Mouse (Mus musculus) small intestine, adult 2 months (tissue): Measurements from ENCODE around the gene Igflr1. TPM values are rescaled to one million over a fixed set of nuclear protein-coding genes. Genes with fewer than 3 reads are reported as not detected.
A peak's percentile ranks its signal among the peaks of the same experiment; 100 is the strongest.

ENCODE experiments used
- H3K27ac ChIP-seq: fragments of 200-500 bp; 2 replicates; pipeline ENCODE4 v1.5.1; 2012; ENCODE audit warnings: low read depth, low read length, control low read depth, inconsistent platforms; ENCODE audit not compliant: insufficient read depth
- H3K27me3 ChIP-seq: fragments of 200-500 bp; 2 replicates; pipeline ENCODE4 v1.6.1; 2012; ENCODE audit warnings: mild to moderate bottlenecking, moderate library complexity, low read length, inconsistent platforms; ENCODE audit not compliant: control insufficient read depth, insufficient read depth
- H3K36me3 ChIP-seq: fragments of 200-500 bp; 2 replicates; pipeline ENCODE4 v1.6.1; 2012; ENCODE audit warnings: mild to moderate bottlenecking, low read length, control low read depth, inconsistent platforms; ENCODE audit not compliant: control insufficient read depth, insufficient read depth
- H3K4me1 ChIP-seq: fragments of 200-500 bp; 2 replicates; pipeline ENCODE4 v1.6.1; 2012; ENCODE audit warnings: low read length, inconsistent platforms, mixed read lengths; ENCODE audit not compliant: control insufficient read depth, insufficient read depth, insufficient read length
- H3K4me3 ChIP-seq: fragments of 200-500 bp; 2 replicates; pipeline ENCODE4 v1.5.1; 2012; ENCODE audit warnings: low read depth, mild to moderate bottlenecking, control low read depth, inconsistent platforms, low read length, moderate library complexity
- CTCF ChIP-seq: fragments of 200-500 bp; IDR thresholded peaks from 2 replicates; pipeline ENCODE4 v1.5.1; 2012; ENCODE audit warnings: low read depth, mild to moderate bottlenecking, control low read depth, inconsistent platforms, low read length, moderate library complexity, mixed read lengths; ENCODE audit not compliant: insufficient replicate concordance, insufficient read length; ENCODE audit errors: extremely low read depth
- POLR2A ChIP-seq: fragments of 200-500 bp; IDR thresholded peaks from 2 replicates; pipeline ENCODE4 v1.6.1; 2012; ENCODE audit warnings: low read depth, mild to moderate bottlenecking, control low read depth, inconsistent platforms, low read length, moderate library complexity
- WGBS: fragments of 180-500 bp; shearing (Covaris S2); methylation state at CpG from one replicate; pipeline ENCODE4 v1.1.7; 2018; 5-methylcytosine and 5-hydroxymethylcytosine counted together
- polyA plus RNA-seq: library from polyadenylated mRNA; depleted of rRNA; stranded (reverse); fragments of >200 nt; gene quantifications from 2 replicates; pipeline ENCODE4 v1.2.3, GENCODE M21; 2012

The Igflr1 gene
- polyA plus RNA-seq, 1 experiment = 11.4 TPM

DNA sequence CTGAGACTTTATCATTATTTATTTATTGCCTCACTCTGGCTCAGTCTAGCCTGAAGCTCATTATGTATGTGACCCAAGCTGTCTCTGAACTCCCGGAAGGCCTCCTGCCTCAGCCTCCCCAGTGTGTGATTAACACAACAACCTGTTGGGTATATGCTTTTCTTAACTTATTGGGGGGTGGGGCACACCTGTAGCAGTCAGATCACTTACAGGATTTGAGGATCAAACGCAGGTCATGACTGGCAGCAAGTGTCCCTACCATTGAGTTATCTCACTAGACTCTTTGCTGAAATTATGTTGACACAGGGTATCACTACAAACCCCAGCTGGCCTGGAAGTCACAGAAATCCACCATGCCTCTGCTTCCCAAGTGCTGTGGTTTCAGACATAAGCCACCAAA, 4.9 kb upstream of the Igflr1 start:
- H3K27me3 ChIP-seq = no peaks in the 10 kb centered on the region
- no peak for TF ChIP-seq CTCF
- TF ChIP-seq POLR2A = no peak
- peaks cover 9% of the 10 kb centered on the region; the same call in 1 of the 2 replicates for H3K4me1 ChIP-seq
- no peak overlapping the region for H3K27ac ChIP-seq
- H3K4me3 ChIP-seq = no peak overlapping the region
- WGBS = 43% methylated on average over 2 of the region's 2 CpGs
- H3K36me3 ChIP-seq = peaks cover 22% of the 10 kb centered on the region

DNA sequence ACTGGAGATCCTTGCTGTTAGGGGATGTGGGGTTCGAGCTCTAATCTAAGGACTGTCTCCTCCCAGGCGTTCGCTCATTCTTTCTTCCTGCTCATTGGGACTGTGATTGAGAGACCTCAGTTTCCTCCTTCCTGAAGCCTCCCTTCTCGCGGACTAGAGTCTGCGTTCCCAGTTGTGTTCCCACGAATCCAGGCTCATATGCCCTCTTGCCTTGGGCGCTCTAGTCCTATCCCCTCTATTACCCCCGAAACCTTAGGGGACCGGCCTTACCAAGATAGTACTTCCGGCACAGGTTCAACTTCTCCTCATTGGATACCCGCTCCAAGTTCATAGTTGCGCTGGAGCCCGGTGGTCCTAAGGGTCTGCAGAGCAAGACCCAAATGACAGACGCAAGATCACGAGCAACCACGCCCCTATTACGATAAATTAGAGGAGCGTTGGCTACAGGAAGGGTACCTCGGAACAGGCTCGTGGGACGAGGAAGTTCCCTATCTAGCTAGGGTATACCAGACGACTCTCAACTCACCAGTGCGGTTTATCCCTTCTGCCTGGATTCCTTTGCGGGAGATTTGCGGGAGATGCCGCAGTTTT, 2.6 kb upstream of the Igflr1 start:
- Histone ChIP-seq H3K4me3 (peak overlapping the region; percentile 88), H3K27ac (peak overlapping the region; percentile 80), H3K27me3 (no peaks in the 10 kb centered on the region), H3K4me1 (peaks cover 9% of the 10 kb centered on the region; the same call in 1 of the 2 replicates), H3K36me3 (peaks cover 8% of the 10 kb centered on the region)
- under 1% methylated on average over 27 of the region's 27 CpGs for WGBS
- no peak for TF ChIP-seq CTCF
- TF ChIP-seq POLR2A = 0 out of 2 replicates have a peak, but pooled peaks have one; percentile 24

DNA sequence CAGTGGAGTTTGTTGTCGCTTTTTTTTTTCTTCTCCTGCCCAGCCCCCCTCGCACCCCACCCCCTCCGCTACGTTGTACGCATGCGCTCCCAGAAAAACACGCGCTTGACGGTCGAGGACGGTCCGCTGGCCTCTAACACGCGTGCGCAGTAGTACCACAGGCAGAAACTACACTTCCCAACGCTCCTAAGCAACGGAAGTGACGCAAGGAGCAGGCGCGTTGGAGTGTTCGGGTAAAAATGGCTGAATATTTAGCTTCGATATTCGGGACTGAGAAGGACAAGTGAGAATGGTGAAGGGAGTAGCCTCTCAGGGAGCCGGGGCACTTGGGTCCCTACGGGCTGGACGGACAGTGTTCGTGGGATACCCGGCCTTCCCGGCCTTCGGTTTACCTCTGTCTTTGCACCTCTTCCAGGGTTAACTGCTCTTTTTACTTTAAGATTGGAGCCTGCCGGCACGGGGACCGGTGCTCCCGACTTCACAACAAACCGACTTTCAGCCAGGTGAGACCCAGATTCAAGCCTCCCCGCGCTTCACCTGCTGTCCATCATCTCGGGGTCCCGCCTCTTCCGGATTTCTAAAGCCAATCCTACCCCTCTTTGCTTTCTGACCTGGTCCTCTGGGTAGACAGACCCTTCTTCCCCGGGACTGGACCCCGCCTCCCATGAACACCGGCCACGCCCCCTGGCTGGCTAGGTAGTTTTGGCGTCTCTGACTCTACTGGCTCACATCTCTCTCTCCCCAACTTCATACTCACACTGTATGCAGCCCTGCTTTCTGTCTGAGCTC, 1.9 kb upstream of the Igflr1 start, which contains the start of the genes U2af1l4, Gm49396 and Psenen:
U2af1l4 (plus strand) TSS at position 185 of the 789 bp plus-strand sequence.
Gm49396 (plus strand) TSS at position 228 of the 789 bp plus-strand sequence.
Psenen (minus strand) TSS at position 511 of the 789 bp plus-strand sequence.
- TF ChIP-seq CTCF (no peak), POLR2A (no peak; the same call in 1 of the 2 replicates)
- WGBS = under 1% methylated on average over 45 of the region's 45 CpGs
- H3K4me3 ChIP-seq = peak within 1 kb of the TSS; percentile 88

DNA sequence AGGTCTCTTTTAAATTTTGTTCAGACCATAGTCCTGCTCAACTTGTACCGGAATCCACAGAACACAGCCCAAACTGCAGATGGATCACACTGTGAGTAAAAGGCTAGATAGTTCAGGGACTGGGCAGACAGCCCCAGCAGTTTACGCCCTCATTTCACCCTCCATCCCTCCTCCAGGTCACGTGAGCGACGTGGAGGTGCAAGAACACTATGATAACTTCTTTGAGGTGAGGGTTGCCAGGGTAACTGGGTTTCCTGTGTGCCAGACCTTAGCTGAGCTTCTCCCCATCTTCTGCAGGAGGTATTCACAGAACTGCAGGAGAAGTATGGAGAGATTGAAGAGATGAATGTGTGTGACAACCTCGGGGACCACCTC, 1.3 kb upstream of the Igflr1 start:
- H3K4me3 ChIP-seq = peak overlapping the region; percentile 88
- 14% methylated on average over 6 of the region's 6 CpGs for WGBS
- H3K27ac ChIP-seq = peak overlapping the region; percentile 97; the same call in 1 of the 2 replicates
- H3K27me3 ChIP-seq = no peaks in the 10 kb centered on the region
- peaks cover 13% of the 10 kb centered on the region for H3K36me3 ChIP-seq
- H3K4me1 ChIP-seq = peaks cover 5% of the 10 kb centered on the region; the same call in 1 of the 2 replicates
- no peak for TF ChIP-seq POLR2A
- no peak for TF ChIP-seq CTCF

More for the DNA sequence above, 1.9 kb upstream of the Igflr1 start, which contains the start of the genes U2af1l4, Gm49396 and Psenen:
- no peaks in the 10 kb centered on the region for H3K27me3 ChIP-seq
- peak within 1 kb of the TSS; percentile 97 for H3K27ac ChIP-seq
- peaks cover 12% of the 10 kb centered on the region for H3K36me3 ChIP-seq
- H3K4me1 ChIP-seq = peaks cover 9% of the 10 kb centered on the region; the same call in 1 of the 2 replicates

DNA sequence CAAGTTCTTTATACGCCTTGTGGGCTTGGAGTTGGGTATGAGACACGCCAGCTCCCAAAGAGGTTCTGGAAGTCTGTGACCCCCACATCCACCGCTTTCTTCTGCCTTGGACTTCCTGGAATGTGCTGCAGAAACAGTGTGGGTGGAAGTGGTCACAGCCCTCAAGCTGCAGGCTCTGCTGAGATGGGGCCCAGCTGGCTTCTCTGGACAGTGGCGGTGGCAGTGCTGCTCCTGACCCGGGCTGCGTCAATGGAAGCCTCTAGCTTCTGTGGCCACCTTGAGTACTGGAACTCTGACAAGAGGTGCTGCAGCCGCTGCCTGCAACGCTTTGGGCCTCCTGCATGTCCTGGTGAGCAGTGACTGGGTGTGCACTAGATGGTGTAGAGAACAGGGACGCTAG, 806 bp downstream of the Igflr1 start:
- Histone ChIP-seq H3K27me3 (no peaks in the 10 kb centered on the region), H3K4me1 (peaks cover 4% of the 10 kb centered on the region; the same call in 1 of the 2 replicates), H3K27ac (no peak overlapping the region), H3K36me3 (peaks cover 33% of the 10 kb centered on the region), H3K4me3 (peak overlapping the region; percentile 10)
- 77% methylated on average over 9 of the region's 9 CpGs for WGBS
- TF ChIP-seq CTCF = no peak
- TF ChIP-seq POLR2A = no peak

DNA sequence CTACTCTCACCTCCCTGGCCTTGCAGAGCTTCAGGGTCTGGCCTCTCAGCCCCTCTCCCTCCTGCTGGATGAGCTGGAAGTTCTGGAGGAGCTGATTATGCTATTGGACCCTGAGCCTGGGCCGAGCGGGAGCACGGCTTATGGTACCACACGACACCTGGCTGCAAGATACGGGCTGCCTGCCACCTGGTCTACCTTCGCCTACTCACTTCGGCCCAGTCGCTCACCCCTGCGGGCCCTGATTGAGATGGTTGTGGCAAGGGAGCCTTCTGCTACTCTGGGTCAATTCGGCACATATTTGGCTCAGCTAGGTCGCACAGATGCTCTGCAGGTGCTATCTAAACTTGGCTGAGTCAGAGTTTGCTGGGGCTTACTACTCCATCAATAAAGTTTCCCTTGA, 2.3 kb downstream of the Igflr1 start:
- no peak overlapping the region for H3K4me3 ChIP-seq
- TF ChIP-seq CTCF (no peak), POLR2A (no peak)
- H3K27ac ChIP-seq = no peak overlapping the region
- no peaks in the 10 kb centered on the region for H3K27me3 ChIP-seq
- peaks cover 4% of the 10 kb centered on the region; the same call in 1 of the 2 replicates for H3K4me1 ChIP-seq
- 86% methylated on average over 11 of the region's 11 CpGs for whole genome bisulfite sequencing
- H3K36me3 ChIP-seq = peaks cover 43% of the 10 kb centered on the region

DNA sequence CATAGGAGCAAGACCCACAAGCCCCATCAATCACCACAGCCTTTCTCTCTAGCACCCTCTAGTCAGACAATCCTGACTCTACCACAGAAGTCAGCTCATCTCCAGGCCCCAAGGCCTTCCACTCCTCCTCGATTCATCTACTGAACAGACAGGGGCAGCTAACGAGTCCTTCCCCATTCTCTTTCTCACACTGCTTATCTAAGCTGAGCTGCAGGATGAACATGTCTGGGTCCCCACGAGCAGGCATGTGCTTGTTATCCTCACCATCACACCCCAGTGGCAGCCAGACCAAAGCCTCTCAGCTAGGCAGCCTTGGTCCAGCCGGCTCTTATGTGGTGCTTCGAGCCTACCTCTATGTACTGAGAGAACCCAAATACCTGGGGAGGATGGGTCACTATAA, 7.2 kb downstream of the Igflr1 start:
- no peaks in the 10 kb centered on the region for H3K27me3 ChIP-seq
- peak overlapping the region; percentile 3; the same call in 1 of the 2 replicates for H3K27ac ChIP-seq
- H3K4me1 ChIP-seq = no peaks in the 10 kb centered on the region
- WGBS = 35% methylated on average over 5 of the region's 5 CpGs
- TF ChIP-seq CTCF (no peak), POLR2A (no peak)
- peaks cover 84% of the 10 kb centered on the region for H3K36me3 ChIP-seq
- H3K4me3 ChIP-seq = no peak overlapping the region
